Mouse (Mus musculus) retina, postnatal 1 day (tissue): ENCODE data around the gene Adam10.

Experiments
- DNase-seq: peaks from one replicate; pipeline ENCODE4 v3.0.0-alpha.2; 2012

The Adam10 gene

GRCm38 (mm10) chr9:70678682-70679131 lies at the start of gene Adam10:
Gene Adam10, plus strand, starts transcription at chr9:70678997.
- peak; percentile 99 for DNase-seq

- DNase-seq, result no peak
Measured at GRCm38 (mm10) chr9:70629711-70630110, 49.1 kb upstream of the Adam10 start.

GRCm38 (mm10) chr9:70631665-70632064 lies 47.1 kb upstream of the Adam10 start:
- no peak for DNase-seq

- DNase-seq, result no peak
Measured at GRCm38 (mm10) chr9:70636748-70637147, 42.0 kb upstream of the Adam10 start.

GRCm38 (mm10) chr9:70650260-70650659 lies 28.5 kb upstream of the Adam10 start:
- DNase-seq, result no peak

- no peak for DNase-seq
Measured at GRCm38 (mm10) chr9:70650994-70651393, 27.8 kb upstream of the Adam10 start.

GRCm38 (mm10) chr9:70652221-70652620 lies 26.6 kb upstream of the Adam10 start:
- DNase-seq, result no peak

- DNase-seq, result no peak
Measured at GRCm38 (mm10) chr9:70653875-70654274, 24.9 kb upstream of the Adam10 start.

- no peak for DNase-seq
Measured at GRCm38 (mm10) chr9:70654496-70654895, 24.3 kb upstream of the Adam10 start.

GRCm38 (mm10) chr9:70655764-70656129 lies 23.1 kb upstream of the Adam10 start:
- no peak for DNase-seq

GRCm38 (mm10) chr9:70656130-70657007 lies 22.4 kb upstream of the Adam10 start, which contains the start of gene Gm10642:
Gene Gm10642, plus strand, starts transcription at chr9:70656251.
- peak; percentile 56 for DNase-seq

GRCm38 (mm10) chr9:70657013-70657967 lies 21.5 kb upstream of the Adam10 start, which contains the start of gene Mindy2:
Gene Mindy2, minus strand, starts transcription at chr9:70657174.
- peak; percentile 99 for DNase-seq

- DNase-seq, result no peak
Measured at GRCm38 (mm10) chr9:70658266-70658665, 20.5 kb upstream of the Adam10 start.

GRCm38 (mm10) chr9:70664847-70665246 lies 13.9 kb upstream of the Adam10 start:
- DNase-seq, result no peak

- no peak for DNase-seq
Measured at GRCm38 (mm10) chr9:70665372-70666145, 13.2 kb upstream of the Adam10 start.

- DNase-seq, result no peak
Measured at GRCm38 (mm10) chr9:70666811-70667210, 12.0 kb upstream of the Adam10 start.

- no peak for DNase-seq
Measured at GRCm38 (mm10) chr9:70668048-70668447, 10.7 kb upstream of the Adam10 start.

- DNase-seq, result no peak
Measured at GRCm38 (mm10) chr9:70669197-70669596, 9.6 kb upstream of the Adam10 start.

GRCm38 (mm10) chr9:70670381-70670780 lies 8.4 kb upstream of the Adam10 start:
- no peak for DNase-seq

- DNase-seq, result no peak
Measured at GRCm38 (mm10) chr9:70671278-70671677, 7.5 kb upstream of the Adam10 start.

- DNase-seq, result peak; percentile 12
Measured at GRCm38 (mm10) chr9:70671772-70672579, 6.8 kb upstream of the Adam10 start.

GRCm38 (mm10) chr9:70673656-70674055 lies 5.1 kb upstream of the Adam10 start:
- DNase-seq, result no peak
